Mouse (Mus musculus): Measurements from ENCODE around the gene Iqschfp. TPM values are rescaled to one million over a fixed set of nuclear protein-coding genes. Genes with fewer than 3 reads are reported as not detected.

The Iqschfp gene
- polyA plus RNA-seq, 1 experiment from 2014 or later: not detected

DNA sequence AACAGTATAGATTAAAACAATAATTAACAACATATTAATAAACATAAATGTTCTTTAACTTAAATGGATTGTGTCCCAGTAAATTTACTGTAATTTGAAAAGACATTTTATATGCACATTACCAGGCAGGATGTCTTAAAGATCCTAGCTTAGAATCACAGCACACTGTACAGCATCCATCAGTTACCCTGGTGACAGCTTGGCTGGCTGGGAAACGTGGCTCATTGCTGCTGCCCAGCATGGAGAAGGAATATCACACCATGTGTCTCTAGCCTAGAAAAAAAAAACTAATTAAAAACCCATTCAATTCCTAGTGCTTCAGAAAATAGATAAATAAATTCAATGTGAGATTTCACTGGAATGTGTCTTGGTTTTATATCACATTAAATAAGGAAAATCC lies 309.2 kb downstream of the Iqschfp start:
- Histone ChIP-seq H3K27ac (ENCODE audit: low read depth, low read length) (no peak overlapping the region), H3K4me1 (replicated peaks; ENCODE audit: control insufficient read depth, insufficient read depth, low read length) (no peaks in the 10 kb centered on the region), H3K4me3 (ENCODE audit: low read depth, low read length) (no peak overlapping the region), H3K9me3 (ENCODE audit: control insufficient read depth, low read length) (no peaks in the 10 kb centered on the region), H3K4me2 (no peak overlapping the region), H3K9ac (ENCODE audit: low read depth, low read length) (no peak overlapping the region), H3K36me3 (ENCODE audit: control insufficient read depth, insufficient read depth, low read length) (no peaks in the 10 kb centered on the region), H3K27me3 (replicated peaks; ENCODE audit: control insufficient read depth, insufficient read depth, low read length) (no peaks in the 10 kb centered on the region)
- no peak for ATAC-seq (replicated peaks; ENCODE audit: low FRiP score)
- WGBS: 39% methylated on average over 1 of the region's 1 CpGs
- DNase-seq (ENCODE audit: low spot score): no peak

DNA sequence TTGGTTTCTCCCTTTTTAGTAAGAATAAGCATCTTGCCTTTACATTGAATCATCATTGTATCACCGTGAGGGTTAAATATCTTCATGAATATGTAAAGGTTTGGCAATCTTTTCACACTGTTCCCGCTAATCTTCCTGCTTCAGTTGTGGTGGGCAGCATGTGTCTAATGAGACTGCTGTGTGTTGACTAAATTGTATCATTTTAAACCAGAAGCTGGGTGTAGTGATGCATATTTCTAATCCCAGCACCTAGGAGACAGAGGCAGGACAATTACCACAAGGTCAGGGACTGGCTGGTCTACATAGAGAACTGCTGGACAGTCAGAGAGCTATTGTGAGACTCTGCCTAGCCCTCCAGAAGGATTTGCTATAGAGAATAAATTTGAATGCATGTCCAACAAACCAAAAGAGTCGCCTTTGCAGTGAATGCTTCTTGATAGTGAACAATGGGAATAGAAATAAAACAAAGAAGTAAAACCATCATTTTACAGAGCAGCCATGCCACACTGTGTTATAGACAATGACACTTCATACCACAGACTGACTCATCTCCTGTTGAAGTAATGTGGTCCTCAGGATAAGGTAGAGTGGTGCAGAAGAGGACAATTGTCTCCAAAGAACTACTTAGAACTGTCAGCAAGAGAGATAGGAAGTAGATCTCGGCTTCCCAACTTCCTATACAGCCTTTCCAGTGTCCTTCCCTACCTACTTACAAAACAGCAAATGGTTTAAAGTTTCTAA lies 310.3 kb downstream of the Iqschfp start:
- no peak overlapping the region for H3K27ac ChIP-seq (ENCODE audit: low read depth, low read length)
- H3K27me3 ChIP-seq (replicated peaks; ENCODE audit: control insufficient read depth, insufficient read depth, low read length): no peaks in the 10 kb centered on the region
- no peak overlapping the region for H3K9ac ChIP-seq (ENCODE audit: low read depth, low read length)
- 61% methylated on average over 4 of the region's 4 CpGs for WGBS
- no peak overlapping the region for H3K4me3 ChIP-seq (ENCODE audit: low read depth, low read length)
- no peak overlapping the region for H3K4me2 ChIP-seq
- no peak for DNase-seq (ENCODE audit: low spot score)
- H3K36me3 ChIP-seq (ENCODE audit: control insufficient read depth, insufficient read depth, low read length): no peaks in the 10 kb centered on the region
- no peak for ATAC-seq (replicated peaks; ENCODE audit: low FRiP score)
- H3K9me3 ChIP-seq (ENCODE audit: control insufficient read depth, low read length): no peaks in the 10 kb centered on the region
- no peaks in the 10 kb centered on the region for H3K4me1 ChIP-seq (replicated peaks; ENCODE audit: control insufficient read depth, insufficient read depth, low read length)

DNA sequence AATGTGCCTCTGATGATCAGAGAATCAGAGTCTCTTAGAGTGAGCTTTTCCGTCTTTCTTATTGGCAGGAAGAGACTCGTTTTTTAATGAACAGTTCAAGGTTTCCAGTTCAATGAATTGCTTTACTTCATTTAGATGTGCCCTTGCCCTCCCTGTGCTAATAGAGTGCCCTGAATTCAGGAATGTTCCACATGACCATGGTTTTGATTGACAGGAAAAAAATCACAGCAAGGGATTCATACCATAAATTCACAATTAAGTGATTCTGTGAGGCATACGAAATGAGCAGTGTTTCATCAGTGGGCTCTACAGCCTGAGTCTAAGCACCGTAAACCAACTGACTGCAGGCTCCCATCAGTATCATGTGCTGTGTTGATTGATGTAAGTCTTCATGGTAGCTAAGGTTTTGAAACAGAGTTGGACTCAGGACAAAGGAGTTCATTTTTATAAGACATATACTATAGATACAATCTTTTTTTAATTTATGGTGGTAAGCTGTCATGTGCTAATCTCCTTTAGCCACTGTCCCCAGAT lies 312.0 kb downstream of the Iqschfp start:
- 72% methylated on average over 4 of the region's 4 CpGs for WGBS
- Histone ChIP-seq H3K4me3 (ENCODE audit: low read depth, low read length) (no peak overlapping the region), H3K36me3 (ENCODE audit: control insufficient read depth, insufficient read depth, low read length) (no peaks in the 10 kb centered on the region), H3K4me2 (no peak overlapping the region), H3K27me3 (replicated peaks; ENCODE audit: control insufficient read depth, insufficient read depth, low read length) (no peaks in the 10 kb centered on the region), H3K9me3 (ENCODE audit: control insufficient read depth, low read length) (no peaks in the 10 kb centered on the region), H3K27ac (ENCODE audit: low read depth, low read length) (no peak overlapping the region), H3K9ac (ENCODE audit: low read depth, low read length) (no peak overlapping the region), H3K4me1 (replicated peaks; ENCODE audit: control insufficient read depth, insufficient read depth, low read length) (no peaks in the 10 kb centered on the region)
- ATAC-seq (replicated peaks; ENCODE audit: low FRiP score) (no peak), DNase-seq (ENCODE audit: low spot score) (no peak)

DNA sequence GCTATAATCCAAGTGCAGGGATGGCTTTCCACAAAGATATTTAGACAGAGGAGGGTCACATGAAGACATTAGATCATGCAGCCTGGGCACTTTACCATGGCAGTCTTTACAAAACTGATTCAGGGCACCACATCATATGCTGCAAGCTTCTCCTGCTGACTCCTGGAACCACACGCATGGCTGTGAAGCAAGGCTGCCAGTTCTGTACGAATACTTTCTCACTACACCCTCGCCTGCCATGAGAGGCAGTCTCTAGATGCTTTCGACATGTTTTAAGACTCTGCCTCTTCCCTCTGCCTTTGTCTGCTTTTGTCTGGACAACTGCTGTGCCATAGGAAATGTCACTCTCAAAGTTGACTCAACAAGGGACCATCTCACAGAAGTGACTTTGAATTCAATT lies 318.4 kb downstream of the Iqschfp start:
- H3K9ac ChIP-seq (ENCODE audit: low read depth, low read length): no peak overlapping the region
- WGBS: 84% methylated on average over 4 of the region's 4 CpGs

DNA sequence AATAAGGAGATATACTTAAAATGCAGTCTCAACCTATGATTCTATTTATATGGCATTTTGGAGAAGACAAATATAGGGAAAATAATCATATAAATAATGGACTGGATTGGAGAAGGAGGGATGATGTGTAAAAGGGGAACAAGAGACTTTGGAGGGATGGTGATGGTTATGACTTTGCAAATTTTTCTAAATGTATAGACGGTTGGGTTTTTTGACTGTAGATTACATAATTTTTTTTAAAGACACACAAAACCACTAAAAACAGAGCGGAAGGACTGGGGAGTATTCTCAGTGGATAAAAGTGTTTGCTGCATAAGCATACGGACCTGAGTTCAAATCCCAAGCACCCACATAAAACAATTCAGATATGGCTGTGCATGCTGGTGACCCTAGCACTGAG lies 329.4 kb downstream of the Iqschfp start:
- no peaks in the 10 kb centered on the region for H3K36me3 ChIP-seq (ENCODE audit: control insufficient read depth, insufficient read depth, low read length)
- DNase-seq (ENCODE audit: low spot score) (no peak), ATAC-seq (replicated peaks; ENCODE audit: low FRiP score) (no peak)
- no peak overlapping the region for H3K9ac ChIP-seq (ENCODE audit: low read depth, low read length)
- no peak overlapping the region for H3K4me3 ChIP-seq (ENCODE audit: low read depth, low read length)
- H3K4me2 ChIP-seq: no peak overlapping the region
- 80% methylated on average over 3 of the region's 3 CpGs for WGBS
- H3K27ac ChIP-seq (ENCODE audit: low read depth, low read length): no peak overlapping the region
- H3K4me1 ChIP-seq (replicated peaks; ENCODE audit: control insufficient read depth, insufficient read depth, low read length): no peaks in the 10 kb centered on the region
- no peaks in the 10 kb centered on the region for H3K9me3 ChIP-seq (ENCODE audit: control insufficient read depth, low read length)
- H3K27me3 ChIP-seq (replicated peaks; ENCODE audit: control insufficient read depth, insufficient read depth, low read length): no peaks in the 10 kb centered on the region

More for the DNA sequence above, 318.4 kb downstream of the Iqschfp start:
- Histone ChIP-seq H3K27ac (ENCODE audit: low read depth, low read length) (no peak overlapping the region), H3K9me3 (ENCODE audit: control insufficient read depth, low read length) (no peaks in the 10 kb centered on the region), H3K4me2 (no peak overlapping the region), H3K36me3 (ENCODE audit: control insufficient read depth, insufficient read depth, low read length) (no peaks in the 10 kb centered on the region), H3K4me1 (replicated peaks; ENCODE audit: control insufficient read depth, insufficient read depth, low read length) (no peaks in the 10 kb centered on the region), H3K4me3 (ENCODE audit: low read depth, low read length) (no peak overlapping the region), H3K27me3 (replicated peaks; ENCODE audit: control insufficient read depth, insufficient read depth, low read length) (no peaks in the 10 kb centered on the region)
- DNase-seq (ENCODE audit: low spot score) (no peak), ATAC-seq (replicated peaks; ENCODE audit: low FRiP score) (no peak)

DNA sequence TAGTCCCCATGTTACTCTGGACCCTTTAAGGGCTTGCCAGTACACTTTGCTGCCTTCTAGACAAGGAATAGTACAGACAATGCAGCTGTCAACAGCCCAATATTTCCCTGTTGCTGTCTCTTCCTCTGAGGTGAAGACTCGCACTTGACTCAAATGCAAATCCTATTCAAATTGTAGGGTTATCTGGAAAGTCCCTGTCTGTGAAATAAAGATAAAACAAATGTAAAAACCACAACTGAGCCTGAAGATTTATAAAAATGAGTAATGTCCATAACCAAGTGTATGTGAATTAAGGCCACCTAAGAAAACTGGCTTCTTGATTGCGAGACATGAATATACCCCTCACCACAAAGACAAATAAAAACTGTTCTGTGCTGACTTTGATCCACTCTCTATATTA lies 347.9 kb downstream of the Iqschfp start:
- no peak overlapping the region for H3K4me2 ChIP-seq
- 78% methylated on average over 2 of the region's 2 CpGs for WGBS
- H3K4me1 ChIP-seq (replicated peaks; ENCODE audit: control insufficient read depth, insufficient read depth, low read length): no peaks in the 10 kb centered on the region
- H3K9ac ChIP-seq (ENCODE audit: low read depth, low read length): no peak overlapping the region
- no peak overlapping the region for H3K4me3 ChIP-seq (ENCODE audit: low read depth, low read length)
- DNase-seq (ENCODE audit: low spot score): no peak
- no peak overlapping the region for H3K27ac ChIP-seq (ENCODE audit: low read depth, low read length)
- H3K36me3 ChIP-seq (ENCODE audit: control insufficient read depth, insufficient read depth, low read length): no peaks in the 10 kb centered on the region
- no peaks in the 10 kb centered on the region for H3K9me3 ChIP-seq (ENCODE audit: control insufficient read depth, low read length)
- no peaks in the 10 kb centered on the region for H3K27me3 ChIP-seq (replicated peaks; ENCODE audit: control insufficient read depth, insufficient read depth, low read length)
- no peak for ATAC-seq (replicated peaks; ENCODE audit: low FRiP score)

DNA sequence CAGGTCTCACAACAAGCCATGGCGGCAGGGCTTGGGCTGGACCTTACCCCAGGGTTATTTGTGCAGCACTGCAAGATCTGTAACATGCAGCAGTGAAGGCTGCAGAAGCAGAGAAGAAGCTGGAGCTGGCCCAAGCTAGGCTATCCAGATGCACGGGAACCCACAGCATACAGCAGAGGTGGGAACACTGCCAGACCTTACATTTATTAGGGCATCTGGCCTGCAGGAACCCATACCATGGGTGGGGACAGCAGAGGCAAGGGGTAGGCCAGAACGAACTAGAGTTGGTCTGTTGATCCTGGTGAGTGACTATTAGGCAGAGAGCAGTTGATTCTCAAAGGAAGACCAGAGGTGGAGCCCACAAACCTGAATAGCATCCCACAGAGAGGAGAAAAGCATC lies 351.2 kb downstream of the Iqschfp start:
- DNase-seq (ENCODE audit: low spot score) (no peak), ATAC-seq (replicated peaks; ENCODE audit: low FRiP score) (no peak)

DNA sequence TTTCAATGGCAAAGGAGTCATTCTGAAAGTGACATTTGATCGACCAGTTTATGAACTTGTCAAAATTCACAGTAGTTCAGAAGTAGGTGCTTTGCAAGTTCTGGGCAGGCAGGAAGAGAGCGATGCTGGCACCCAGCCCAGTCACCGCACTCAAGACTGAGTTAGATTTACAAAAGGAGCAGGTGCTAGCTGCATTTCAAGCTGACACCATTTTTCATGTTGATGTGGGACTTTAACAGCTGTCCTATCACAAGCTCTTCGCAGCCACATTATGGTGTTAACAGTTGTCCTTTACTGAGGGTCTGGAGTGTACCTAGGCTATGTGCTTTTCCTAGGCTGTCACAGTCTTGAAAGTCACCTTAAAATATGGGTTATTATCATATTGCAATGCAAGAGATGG lies 354.1 kb downstream of the Iqschfp start:
- no peaks in the 10 kb centered on the region for H3K27me3 ChIP-seq (replicated peaks; ENCODE audit: control insufficient read depth, insufficient read depth, low read length)
- H3K27ac ChIP-seq (ENCODE audit: low read depth, low read length): no peak overlapping the region
- H3K4me2 ChIP-seq: no peak overlapping the region
- no peak overlapping the region for H3K9ac ChIP-seq (ENCODE audit: low read depth, low read length)
- 85% methylated on average over 4 of the region's 4 CpGs for WGBS
- ATAC-seq (replicated peaks; ENCODE audit: low FRiP score) (no peak), DNase-seq (ENCODE audit: low spot score) (no peak)
- no peaks in the 10 kb centered on the region for H3K4me1 ChIP-seq (replicated peaks; ENCODE audit: control insufficient read depth, insufficient read depth, low read length)
- no peaks in the 10 kb centered on the region for H3K9me3 ChIP-seq (ENCODE audit: control insufficient read depth, low read length)
- H3K36me3 ChIP-seq (ENCODE audit: control insufficient read depth, insufficient read depth, low read length): no peaks in the 10 kb centered on the region
- H3K4me3 ChIP-seq (ENCODE audit: low read depth, low read length): no peak overlapping the region

More for the DNA sequence above, 351.2 kb downstream of the Iqschfp start:
- Histone ChIP-seq H3K4me2 (no peak overlapping the region), H3K9me3 (ENCODE audit: control insufficient read depth, low read length) (no peaks in the 10 kb centered on the region), H3K27ac (ENCODE audit: low read depth, low read length) (no peak overlapping the region), H3K36me3 (ENCODE audit: control insufficient read depth, insufficient read depth, low read length) (no peaks in the 10 kb centered on the region), H3K4me1 (replicated peaks; ENCODE audit: control insufficient read depth, insufficient read depth, low read length) (no peaks in the 10 kb centered on the region), H3K27me3 (replicated peaks; ENCODE audit: control insufficient read depth, insufficient read depth, low read length) (no peaks in the 10 kb centered on the region), H3K9ac (ENCODE audit: low read depth, low read length) (no peak overlapping the region), H3K4me3 (ENCODE audit: low read depth, low read length) (no peak overlapping the region)
- 72% methylated on average over 3 of the region's 3 CpGs for whole genome bisulfite sequencing

DNA sequence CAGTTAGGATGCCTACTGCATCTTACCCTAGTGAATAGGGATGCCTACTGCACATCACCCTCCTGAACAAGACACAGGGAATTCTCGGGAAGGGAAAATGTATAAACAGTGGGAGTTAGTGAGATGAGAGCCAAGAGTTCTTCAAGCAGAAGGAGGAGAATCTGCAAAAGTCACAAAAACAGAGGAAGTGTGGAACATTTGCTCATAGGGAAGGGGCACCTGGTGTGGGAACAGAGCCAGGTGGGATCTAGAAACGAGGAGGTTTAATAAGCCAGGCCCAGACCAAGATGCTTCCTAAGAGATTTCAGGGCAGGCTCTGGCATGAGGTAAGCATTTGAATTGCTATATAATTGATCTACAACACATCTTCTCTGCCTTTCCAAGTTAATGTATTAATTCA lies 358.6 kb downstream of the Iqschfp start:
- 72% methylated on average over 2 of the region's 2 CpGs for WGBS
- Histone ChIP-seq H3K36me3 (ENCODE audit: control insufficient read depth, insufficient read depth, low read length) (no peaks in the 10 kb centered on the region), H3K27me3 (replicated peaks; ENCODE audit: control insufficient read depth, insufficient read depth, low read length) (no peaks in the 10 kb centered on the region), H3K9me3 (ENCODE audit: control insufficient read depth, low read length) (no peaks in the 10 kb centered on the region), H3K4me3 (ENCODE audit: low read depth, low read length) (no peak overlapping the region), H3K9ac (ENCODE audit: low read depth, low read length) (no peak overlapping the region), H3K4me1 (replicated peaks; ENCODE audit: control insufficient read depth, insufficient read depth, low read length) (no peaks in the 10 kb centered on the region), H3K4me2 (no peak overlapping the region), H3K27ac (ENCODE audit: low read depth, low read length) (no peak overlapping the region)
- no peak for DNase-seq (ENCODE audit: low spot score)
- ATAC-seq (replicated peaks; ENCODE audit: low FRiP score): no peak
